Mouse (Mus musculus): ENCODE measurements around the gene Abcg5.

DNA sequence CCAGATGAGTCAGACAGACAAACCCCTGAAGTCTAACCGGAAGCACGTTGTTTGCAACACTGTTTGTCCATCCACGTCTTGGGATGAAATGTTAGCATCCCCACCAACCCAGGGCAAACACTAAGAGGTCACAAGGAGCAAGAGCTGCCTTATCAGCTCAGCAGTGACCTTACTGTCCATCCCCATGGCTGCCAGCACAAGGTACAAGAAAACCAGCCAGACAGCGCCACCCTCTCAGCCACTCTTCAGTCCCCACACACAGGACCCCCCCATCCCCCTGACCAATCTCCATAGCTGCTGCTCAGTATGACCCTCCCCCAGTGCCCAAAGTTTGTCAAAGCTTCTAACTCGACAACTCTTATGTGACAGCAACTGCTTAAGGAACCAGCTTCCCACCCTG, 34.6 kb upstream of the Abcg5 start:
- TF ChIP-seq POLR2A (IDR thresholded peaks at IDR 0.05; ENCODE audit: insufficient read length, low read depth) = no peak
- TF ChIP-seq USF1 (IDR thresholded peaks at IDR 0.05; ENCODE audit: low read depth) = no peak
- no peak for TF ChIP-seq E2F4 (IDR thresholded peaks at IDR 0.05; ENCODE audit: insufficient read depth)
- TF ChIP-seq MYOD1 (IDR thresholded peaks at IDR 0.05; ENCODE audit: control insufficient read depth in 1 of 3, insufficient read length in 2 of 3, low read depth in 2 of 3) = no peak
- no peak for TF ChIP-seq REST (IDR thresholded peaks at IDR 0.05; ENCODE audit: insufficient read depth, insufficient read length)
- no peak for TF ChIP-seq TCF3 (IDR thresholded peaks at IDR 0.05; ENCODE audit: insufficient read length, low read depth)
- TF ChIP-seq MYOG (IDR thresholded peaks at IDR 0.05; ENCODE audit: control insufficient read depth in 1 of 3, insufficient read depth in 1 of 3, insufficient read length in 2 of 3, low read depth in 2 of 3) = no peak
- TF ChIP-seq CEBPB (IDR thresholded peaks at IDR 0.05; ENCODE audit: insufficient read depth, poor library complexity, severe bottlenecking) = no peak
- TF ChIP-seq POLR2AphosphoS2 (IDR thresholded peaks at IDR 0.05; ENCODE audit: insufficient read length, low read depth) = no peak

All from myocyte (in vitro differentiated cells).